Mouse (Mus musculus): Measurements from ENCODE around the gene Zmym5. TPM values are rescaled to one million over a fixed set of nuclear protein-coding genes. Genes with fewer than 3 reads are reported as not detected.
"Not testable (repeated sequence)": the region's sequence is repeated elsewhere in the genome, so short reads cannot be mapped to it uniquely, and the experiment has no call there.

Gene Zmym5
- polyA plus RNA-seq, 2 experiments from 2014 or later, result 52.6 to 53.7 TPM

GRCm38 (mm10) chr14:56776571-56777238, 34.8 kb downstream of the Zmym5 start:
- ATAC-seq, result no peak

GRCm38 (mm10) chr14:56775416-56775815, 36.1 kb downstream of the Zmym5 start:
- ATAC-seq, result no peak

GRCm38 (mm10) chr14:56766438-56766837, 45.1 kb downstream of the Zmym5 start:
- not testable (repeated sequence) for ATAC-seq

- not testable (repeated sequence) for ATAC-seq
Observed at GRCm38 (mm10) chr14:56765117-56765516, 46.4 kb downstream of the Zmym5 start.

- ATAC-seq, result no peak
Observed at GRCm38 (mm10) chr14:56751282-56751681, 60.2 kb downstream of the Zmym5 start.

Other genes with a start within 250 kb of the Zmym5 start
- gene Cenpj, start 236.3 kb downstream of the Zmym5 start, polyA plus RNA-seq (2017; shearing (Covaris generic)), result 10 to 100 TPM; 13.0 to 14.5 TPM
- gene Parp4, start 236.1 kb downstream of the Zmym5 start, polyA plus RNA-seq (2017; shearing (Covaris generic)), result 10 to 100 TPM; 47.3 to 49.6 TPM
- gene Mphosph8, start 143.5 kb downstream of the Zmym5 start, polyA plus RNA-seq (2017; shearing (Covaris generic)), result 10 to 100 TPM; 49.3 to 88.8 TPM
- 10 to 100 TPM; 11.8 to 17.9 TPM for gene Pspc1, start 33.4 kb downstream of the Zmym5 start, polyA plus RNA-seq (2017; shearing (Covaris generic))
- gene Zmym2, start 74.9 kb upstream of the Zmym5 start, polyA plus RNA-seq (2017; shearing (Covaris generic)), result 10 to 100 TPM; 63.5 to 69.4 TPM
- not detected for gene Gja3, start 246.4 kb upstream of the Zmym5 start, polyA plus RNA-seq (2017; shearing (Covaris generic))

Data from CD4-positive, CD25-positive, alpha-beta regulatory T cell, adult 4 months (primary cell).